Mouse (Mus musculus) left cerebral cortex, adult 18-20 months (tissue): ENCODE results near the gene Shank2. TPM values are rescaled to one million over a fixed set of nuclear protein-coding genes. Genes with fewer than 3 reads are reported as not detected.

ENCODE experiments used
- DNase-seq, 2 experiments: peaks; one replicate each; pipeline ENCODE4 v3.0.0; 2021 to 2022; ENCODE audit warnings: low spot score in 2 of 2, mixed read lengths in 1 of 2
- long read RNA-seq, 2 experiments: library from polyadenylated mRNA; stranded (forward); transcript quantifications; one replicate each; pipeline ENCODE4 v2.0.0; 2021
- total RNA-seq, 2 experiments: library from RNA; stranded (reverse); gene quantifications; 2 replicates each; pipeline ENCODE4 v1.2.3; 2021

The Shank2 gene
- total RNA-seq = 100 to 1,000 TPM; 124 to 128 TPM
- long read RNA-seq, experiment 1, partial matches to known transcripts = 62 of 68 reads
- long read RNA-seq, experiment 1, other reads (novel, unspliced or antisense) = 6 of 68 reads
- long read RNA-seq, experiment 2, partial matches to known transcripts = 35 of 40 reads
- long read RNA-seq, experiment 2, other reads (novel, unspliced or antisense) = 5 of 40 reads

DNA sequence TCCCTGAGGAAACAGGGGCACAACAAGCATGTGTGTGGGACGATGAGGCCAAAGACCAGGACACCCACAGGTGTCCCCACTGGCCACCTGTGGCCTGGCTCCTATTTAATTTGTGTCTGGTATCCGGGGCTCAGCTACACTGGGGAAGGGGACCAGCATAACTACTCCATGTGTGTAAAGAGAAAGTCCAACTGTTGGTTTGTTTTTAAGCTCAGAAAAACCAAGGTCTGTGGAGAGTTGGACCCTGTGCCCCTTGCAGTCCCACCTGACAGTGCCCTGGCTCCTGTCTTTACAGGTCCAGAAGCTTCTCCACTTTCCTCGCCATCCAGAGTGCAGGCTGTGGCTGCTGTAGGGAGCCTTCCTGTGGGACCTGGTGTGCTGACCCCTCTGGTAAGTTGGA lies at the start of gene Shank2:
Shank2 (plus strand) TSS at position 301 of the 400 bp plus-strand sequence.
- no peak for DNase-seq

DNA sequence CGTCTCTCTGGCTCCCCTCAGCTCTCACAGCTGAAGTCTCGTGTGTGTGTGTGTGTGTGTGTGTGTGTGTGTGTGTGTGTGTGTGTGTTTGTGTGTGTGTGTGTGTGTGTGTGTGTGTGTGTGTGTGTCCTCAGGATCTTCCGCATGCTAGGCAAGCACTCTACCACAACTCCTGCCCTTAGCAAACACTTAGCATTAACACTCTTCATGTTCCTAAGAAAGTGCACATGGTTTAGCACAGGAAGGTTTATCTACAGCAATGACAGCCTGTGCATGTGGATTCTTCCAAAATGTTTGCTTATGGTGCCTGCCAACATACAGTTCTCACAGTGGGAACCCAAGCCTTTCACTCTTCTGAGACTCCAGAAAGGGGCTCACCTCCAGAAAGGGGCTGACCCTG lies 49.6 kb upstream of the Shank2 start:
- DNase-seq = no peak

DNA sequence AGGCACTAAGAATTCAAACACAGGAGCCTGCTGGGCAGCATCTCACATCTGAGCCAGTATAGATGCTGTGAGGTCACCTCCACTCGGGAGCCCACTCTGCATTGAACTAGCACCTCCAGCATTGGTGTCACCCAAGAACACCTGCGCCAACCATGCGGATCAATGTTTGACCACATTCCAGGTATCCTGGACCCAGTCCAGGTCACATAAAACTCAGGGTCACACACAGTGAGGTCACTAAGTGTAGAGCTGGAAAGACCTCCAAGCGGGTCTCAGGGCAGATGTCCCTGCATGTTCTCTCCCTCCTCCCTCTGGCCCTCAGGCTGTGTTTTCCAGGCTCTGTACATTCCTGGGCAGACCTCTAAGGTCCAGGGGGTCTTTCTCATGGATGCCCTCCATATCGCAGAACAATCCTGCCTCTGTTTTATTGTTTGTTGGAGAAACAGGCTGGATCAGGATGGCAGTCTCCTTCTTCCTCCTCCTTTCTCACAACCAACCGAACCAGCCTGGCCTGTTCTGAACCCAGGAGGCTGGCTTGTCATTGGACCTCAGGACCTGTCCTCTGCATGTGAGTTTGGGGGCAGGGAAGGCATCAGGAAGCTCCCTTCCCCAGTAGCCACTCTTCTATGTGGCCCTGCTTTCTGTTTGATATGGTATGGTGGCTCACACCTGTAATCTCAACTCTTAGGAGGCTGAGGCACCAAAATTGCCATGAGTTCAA lies 45.0 kb upstream of the Shank2 start:
- DNase-seq = no peak

DNA sequence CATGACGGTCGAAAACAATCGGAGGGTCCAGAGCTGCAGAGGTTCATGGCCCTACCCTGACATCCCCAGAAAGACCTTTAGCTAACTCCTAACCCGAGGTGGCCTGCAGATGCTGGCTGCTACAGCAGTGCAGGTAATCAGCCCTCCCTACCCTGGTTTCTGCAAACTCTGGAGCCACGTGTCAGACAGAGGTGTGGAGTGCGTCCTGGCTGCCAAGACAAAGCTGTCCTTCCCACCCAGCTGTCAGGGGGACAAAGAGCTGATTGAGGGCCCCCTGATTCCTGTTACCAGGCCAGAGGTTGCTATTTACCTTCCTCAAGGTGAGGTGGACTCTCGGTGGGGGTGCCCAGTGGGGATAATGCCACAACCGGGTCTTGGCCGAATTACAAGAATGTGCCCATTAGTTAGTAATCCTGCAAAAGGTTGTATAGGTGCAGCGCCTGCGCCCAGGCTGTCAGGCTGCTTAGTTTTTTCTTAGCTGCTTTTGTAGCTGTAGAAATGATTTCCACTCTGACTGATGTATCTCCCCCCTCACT lies 43.6 kb upstream of the Shank2 start:
- DNase-seq = no peak

DNA sequence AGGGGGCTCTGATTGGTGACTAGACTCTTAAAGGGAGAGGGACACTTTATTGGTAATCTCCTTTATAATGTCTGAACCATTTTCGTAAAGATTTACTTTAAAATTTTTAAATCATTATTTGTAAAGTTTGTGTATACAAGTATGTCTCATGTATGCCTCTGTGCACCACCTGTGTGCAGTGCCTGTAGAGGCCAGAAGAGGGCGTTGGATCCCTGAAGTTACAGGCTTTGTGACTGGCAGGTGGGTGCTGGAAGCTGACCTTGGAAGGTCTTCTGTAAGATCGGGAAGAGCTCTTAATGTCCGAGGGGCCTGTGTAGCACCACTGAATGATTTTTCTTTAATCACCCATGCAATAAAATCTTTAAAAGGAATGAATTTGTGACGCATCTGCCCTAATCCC lies 37.9 kb upstream of the Shank2 start:
- DNase-seq = no peak

DNA sequence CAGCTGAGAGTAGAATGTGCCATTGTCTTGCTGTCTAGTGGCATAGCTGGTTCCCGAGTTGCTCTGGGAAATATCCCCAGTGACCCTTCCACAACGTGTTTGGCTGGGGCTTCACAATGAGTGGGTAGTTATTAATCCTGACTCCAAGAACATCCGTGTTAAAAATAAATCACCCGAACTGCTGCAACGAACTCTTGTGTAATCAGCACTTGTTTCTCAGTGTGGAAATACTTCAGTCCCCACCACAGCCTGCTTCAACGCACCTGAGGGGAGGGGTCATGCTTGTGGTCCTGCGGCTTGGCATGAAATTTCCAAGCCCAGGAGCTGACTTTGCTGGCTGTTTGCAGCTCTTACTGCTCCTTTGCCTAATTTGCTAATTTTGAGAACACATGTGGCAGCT lies 35.1 kb upstream of the Shank2 start:
- no peak for DNase-seq

DNA sequence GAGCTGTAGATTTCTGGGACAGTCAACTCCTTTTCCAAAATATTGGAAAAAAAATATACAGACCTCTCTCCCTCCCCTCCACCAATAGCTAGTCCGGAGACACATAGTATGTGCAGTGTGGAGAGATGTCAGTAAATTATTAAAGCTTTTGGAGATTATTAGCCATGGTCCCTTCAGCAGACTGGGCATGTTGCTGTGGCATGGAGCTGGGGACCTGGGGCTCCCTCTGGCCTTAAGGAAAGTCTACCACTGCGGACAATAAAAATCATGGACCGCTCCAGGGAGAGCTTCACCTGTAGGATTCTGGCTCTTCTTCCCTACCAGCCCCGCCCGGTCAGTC lies 24.3 kb upstream of the Shank2 start:
- DNase-seq = no peak

DNA sequence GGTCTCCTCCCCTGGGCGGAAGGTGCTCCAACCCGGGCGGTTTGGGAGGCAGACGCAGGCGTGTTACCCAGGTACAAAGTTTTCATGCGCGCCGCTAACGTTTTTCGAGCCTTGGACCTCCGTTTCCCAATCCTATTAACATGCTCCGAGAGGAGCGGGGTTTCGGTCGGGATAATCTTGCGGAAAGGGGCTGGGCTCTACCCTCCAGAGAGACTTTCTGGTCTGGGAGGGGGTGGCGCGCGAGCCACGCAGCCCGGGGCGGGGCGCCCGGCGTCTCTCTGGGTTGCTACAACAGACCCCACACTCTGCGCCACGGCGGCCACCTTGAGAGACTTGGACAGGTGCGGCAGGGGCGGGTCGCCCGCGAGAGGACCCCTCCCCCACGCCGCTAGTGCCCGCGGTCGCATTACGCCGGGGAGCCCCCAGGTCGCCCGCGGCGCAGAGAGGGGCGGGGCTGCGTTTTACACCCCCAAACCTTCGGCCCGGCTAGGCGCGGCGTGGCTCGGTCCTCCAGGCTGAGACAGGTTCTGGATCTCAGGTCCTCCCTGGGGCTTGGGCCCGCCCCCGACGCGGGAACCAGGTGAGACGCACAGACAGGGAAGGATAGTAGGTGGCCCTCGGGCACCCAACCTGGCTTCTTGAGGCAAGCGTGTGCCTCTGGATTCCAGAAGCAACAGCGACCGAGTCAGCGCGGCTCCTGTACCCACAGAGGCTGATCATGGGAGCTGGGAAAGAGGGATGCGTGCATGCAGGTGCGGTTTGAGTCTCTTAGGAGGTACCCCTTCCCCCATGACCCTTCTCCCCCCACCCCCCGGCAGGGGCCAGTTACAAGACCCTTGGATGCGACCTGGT lies 23.7 kb upstream of the Shank2 start:
- peak in 1 of 2 experiments; percentile 3 for DNase-seq

DNA sequence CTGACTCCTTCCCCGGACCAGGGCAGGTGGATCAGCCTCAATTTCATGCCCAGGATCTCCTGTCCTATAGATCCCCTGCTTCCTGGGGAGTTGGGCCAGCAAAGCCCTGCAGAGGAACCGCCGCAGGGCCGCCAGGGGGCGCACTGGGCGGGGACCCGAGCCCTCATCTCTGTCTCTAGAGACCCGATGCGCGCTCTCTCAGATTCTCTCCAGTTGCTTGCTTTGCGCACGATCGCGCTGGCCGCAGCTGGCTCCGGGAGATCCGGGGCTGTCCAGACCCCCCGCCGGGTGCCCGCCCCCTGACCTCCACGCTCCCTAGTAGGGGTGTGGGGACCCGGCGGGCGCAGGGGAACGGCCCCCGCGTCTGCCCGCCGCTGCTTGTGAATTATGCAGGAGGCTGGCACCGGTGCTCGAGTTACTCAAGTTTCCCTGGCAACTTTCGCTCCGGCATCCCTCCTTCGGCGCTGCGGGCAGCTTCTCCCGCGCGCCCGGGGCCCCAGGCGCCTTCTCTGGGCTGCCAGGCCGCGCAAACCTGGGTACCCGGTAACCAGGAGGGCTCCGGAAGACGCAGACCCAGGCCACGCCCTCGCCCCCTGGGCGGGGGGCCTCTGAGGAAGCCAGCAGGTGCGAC lies 22.9 kb upstream of the Shank2 start:
- peak; percentile 38 to 43 for DNase-seq

DNA sequence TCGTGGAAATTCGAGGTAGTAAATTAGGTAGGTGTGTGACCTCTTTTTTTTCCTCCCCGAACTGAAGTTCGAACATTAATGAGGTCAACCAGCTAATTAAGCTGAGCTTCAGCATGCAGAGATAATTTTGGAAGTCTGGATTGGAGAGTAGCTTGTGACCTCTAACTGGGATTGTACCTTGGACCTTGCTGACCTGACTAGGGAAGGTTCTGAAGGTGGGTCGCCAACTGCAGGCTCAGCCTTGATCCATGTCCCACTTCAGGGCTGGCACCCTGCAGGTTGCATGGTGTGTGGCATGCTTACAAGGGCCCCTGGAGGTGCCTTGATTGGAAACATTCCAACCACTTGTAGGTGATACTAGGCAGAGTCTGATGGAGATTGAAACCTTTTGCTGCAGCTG lies 21.7 kb upstream of the Shank2 start:
- no peak for DNase-seq

DNA sequence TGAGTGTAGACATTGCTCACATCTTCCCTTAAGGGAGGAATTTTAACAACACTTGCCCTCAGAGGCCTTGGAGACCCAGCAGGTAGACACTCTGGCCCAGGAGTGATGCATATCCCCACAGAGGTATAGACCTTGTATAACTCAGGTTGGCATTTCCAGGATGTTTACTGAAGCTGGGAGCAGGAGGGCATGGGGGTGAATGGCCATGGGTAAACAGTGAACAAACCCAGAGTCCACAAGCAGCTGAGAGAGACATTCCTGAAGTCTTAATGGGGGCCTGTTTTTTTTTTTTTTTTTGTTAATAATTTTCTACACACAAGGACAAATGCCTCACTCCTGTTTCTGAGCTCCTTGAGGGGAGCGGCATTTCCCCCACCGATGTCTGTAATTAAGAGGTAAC lies 15.4 kb upstream of the Shank2 start:
- no peak for DNase-seq

DNA sequence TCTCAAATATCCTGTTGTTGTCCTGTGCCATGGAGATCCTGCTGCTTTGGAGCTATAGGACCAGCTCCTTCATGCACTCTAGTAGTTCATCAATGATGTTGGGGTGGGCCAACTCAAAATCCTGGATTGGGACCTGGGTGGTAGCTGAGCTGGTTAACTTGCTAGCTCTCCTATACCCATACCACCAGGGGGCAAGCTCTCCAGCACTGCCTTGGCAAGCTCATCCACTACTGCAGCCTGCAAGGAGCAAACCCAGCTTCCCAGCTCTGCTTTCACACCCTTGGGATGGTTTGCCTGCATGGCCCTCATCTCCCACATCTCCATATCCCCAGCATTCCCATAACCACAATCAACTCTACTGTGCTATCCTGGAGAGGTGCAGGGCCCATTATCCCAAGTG lies 10.6 kb upstream of the Shank2 start:
- DNase-seq = no peak

DNA sequence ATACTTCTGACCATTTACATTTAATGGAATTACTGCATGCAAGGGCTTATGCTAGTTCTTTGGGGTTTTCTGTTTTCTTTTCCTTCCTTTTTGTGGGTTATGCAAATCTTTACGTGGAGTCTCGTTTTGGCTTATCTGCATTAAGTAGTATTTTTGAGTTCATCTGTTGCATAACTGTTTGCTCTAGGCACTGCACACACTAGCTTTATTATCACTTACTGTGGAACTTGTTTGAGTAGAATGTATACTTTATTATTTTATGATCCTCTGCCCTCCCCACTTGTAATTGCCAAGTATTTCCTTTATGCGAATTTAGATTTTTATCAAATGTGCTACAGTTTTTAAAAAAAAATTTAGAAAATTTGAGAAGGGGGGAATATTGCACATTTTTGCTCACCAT lies 2.7 kb upstream of the Shank2 start:
- DNase-seq = no peak

DNA sequence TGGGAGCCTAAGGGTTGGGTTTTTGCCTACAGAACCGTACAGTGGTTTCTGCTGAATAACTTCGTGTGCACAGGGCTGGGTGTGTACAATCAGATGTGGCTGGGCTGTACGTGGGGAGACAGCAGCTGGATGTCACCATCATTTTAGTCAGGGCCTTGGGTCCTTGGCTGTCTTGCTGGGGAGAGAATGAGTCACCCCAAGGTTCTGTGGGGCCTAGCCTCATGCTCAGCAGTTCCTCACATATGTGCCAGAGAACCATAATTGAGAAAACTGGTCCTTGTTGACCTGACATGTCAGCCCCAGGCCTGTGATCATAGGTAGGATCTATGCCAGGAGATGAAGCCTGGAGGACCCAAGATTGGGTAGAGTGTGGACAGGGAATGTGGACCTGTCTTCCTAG lies 1.7 kb downstream of the Shank2 start:
- no peak for DNase-seq

DNA sequence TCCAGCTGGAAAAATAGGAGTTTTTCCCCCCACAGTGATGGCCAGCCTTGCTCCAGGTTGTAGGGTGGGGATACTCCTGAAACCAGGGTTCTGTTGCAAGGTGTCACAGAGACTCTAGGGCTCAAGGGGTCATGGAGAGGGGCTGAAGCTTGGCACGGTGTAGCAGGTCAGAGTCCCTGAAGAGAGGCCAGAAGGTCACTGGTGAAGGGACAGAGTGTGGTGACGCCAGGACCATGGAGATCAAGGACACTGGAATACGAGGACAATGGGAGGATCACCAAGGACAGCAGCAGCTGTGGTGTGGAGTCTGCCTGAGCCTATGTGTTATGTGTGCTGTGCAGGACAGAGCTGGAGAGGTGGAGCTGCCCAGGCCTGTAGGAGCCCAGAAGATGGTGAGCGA lies 6.4 kb downstream of the Shank2 start:
- DNase-seq = no peak

DNA sequence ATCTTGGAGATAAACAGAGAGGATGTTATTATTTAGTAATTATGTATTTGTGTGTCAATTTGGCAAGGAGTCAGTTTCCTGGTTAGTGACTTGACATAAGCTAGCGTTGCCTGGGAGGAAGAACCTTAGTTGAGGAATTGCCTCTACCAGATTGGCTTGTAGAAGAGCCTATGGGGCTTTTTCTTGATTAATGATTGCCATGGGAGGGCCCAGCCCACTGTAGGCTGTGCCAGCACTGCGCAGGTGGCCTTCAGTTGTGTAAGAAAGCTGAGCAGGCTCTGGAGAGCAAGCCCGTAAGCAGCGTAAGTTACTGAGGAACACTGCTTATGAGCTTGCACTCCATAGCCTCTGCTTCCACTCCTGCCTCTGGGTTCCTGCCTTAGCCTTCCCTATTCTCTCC lies 7.3 kb downstream of the Shank2 start:
- no peak for DNase-seq

DNA sequence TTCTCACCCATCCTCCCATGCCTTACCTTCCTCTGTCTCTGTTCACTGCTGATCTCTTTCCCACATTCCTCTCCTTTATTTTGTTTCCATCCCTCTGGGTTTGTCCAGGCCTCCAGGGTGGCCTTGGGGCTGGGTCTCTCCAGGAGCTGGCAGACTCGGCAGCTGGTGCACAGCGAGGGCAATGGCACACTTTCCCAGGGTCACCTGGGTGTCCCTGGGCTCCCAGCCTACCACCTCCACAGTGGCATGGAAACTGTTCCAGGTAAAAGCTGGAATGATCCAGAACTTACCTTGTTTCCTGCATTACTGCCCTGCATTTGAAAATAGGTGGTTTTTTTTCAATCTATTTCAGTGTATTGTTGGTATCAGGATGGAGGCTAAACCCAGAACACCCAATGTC lies 12.8 kb downstream of the Shank2 start:
- no peak for DNase-seq

DNA sequence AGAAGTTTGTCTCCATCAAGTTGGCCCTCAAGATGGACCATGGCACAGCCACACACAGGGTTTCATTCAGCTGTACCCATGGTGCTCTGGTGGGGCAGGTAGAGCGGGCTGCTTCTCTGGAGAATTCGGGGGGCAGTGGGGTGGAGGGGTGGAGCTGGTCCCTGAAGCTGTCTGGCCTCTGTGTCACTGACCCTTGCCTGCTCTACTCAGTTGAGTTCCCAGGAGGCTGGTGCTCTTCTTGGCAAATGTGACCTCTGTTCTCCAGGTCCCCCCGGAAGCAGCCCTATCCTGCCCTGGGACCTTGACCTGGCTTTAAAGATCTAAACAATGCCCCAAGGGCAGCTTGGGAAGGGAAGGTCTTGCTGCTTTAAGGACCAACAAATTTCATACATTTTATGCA lies 20.1 kb downstream of the Shank2 start:
- no peak for DNase-seq

DNA sequence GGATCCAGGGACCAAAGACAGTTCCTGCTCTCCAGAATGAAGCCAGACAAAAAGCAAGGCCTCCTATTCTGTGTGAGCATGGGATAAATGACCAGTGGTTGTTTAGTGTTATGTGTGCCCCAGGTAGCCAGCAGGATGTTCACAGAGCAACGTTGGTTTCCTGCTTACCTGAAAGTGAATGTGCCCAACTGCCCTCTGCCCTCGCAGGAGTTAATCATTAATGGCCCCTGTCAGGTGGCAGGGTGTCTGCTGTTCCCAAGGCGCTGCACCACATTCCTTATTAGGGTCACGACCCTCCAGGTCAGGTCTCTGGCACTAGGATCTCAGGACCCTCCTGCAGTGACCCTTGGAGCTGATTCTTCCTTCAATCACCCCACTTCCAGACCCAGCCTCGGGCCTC lies 21.0 kb downstream of the Shank2 start:
- no peak for DNase-seq

DNA sequence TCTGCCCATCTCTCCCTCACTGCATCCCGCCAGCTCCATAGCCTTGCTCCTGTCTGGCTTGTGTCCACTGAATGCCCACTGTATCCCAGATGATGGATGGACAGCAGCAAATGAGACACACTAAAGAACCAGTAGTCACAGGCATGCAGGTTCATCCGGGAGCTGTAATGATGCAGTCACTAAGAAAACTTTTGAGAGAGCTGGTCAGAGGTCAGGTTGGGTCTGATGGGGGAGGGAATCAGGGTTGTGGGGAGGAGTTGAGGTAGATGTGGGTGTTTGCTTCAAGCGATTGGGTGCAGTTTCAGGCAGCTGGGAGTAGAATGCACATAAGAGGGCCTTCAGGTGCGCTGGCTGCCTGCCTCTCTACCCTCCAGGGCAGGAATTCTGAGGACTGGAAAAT lies 21.8 kb downstream of the Shank2 start:
- DNase-seq = no peak

DNA sequence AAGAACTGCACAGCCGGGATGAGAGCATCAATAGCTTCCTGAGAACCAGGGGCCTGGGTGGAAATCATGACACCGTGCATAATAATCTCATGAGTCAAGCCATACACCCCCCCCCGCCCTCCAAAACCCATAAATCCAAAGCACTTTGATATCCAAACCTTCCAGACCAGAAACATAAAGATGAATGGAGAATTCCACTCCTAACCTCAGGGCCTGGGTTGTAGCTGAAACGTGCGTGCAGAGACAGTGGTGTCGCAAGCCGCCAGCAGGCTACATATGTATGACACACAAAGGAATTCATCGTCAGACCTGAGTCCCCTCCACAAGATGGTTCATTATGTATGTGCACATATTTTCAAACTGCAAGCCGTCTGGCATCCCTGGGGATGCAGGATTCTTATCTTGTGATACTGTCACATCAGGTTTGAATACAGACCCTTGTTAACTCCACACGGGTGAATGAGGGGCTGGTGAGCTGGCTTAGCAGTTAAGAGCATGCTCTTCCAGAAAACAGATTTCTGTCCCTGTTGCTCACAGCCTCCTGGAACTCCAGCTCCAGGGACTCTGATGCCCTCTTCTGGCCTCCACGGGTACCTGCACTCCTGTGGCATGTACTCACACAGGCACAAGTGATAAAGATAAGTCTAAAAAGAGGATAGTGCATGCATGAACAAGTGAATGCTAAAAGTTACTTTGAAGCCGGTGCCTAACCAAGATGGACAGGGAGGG lies 24.5 kb downstream of the Shank2 start:
- no peak for DNase-seq
